Mouse (Mus musculus): ENCODE data around the gene Ncam1. TPM values are rescaled to one million over a fixed set of nuclear protein-coding genes. Genes with fewer than 3 reads are reported as not detected.

Gene Ncam1
- total and polyA plus RNA-seq, 2 experiments from 2014 or later: 517 to 524 TPM

GRCm38 (mm10) chr9:49781016-49781772 lies 17.5 kb downstream of the Ncam1 start:
- H3K9ac ChIP-seq: no peak overlapping the region
- H3K4me3 ChIP-seq (ENCODE audit: low read depth, low read length): no peak overlapping the region
- 65% methylated on average over 9 of the region's 9 CpGs for WGBS
- H3K9me3 ChIP-seq (ENCODE audit: low read length): no peaks in the 10 kb centered on the region
- DNase-seq: no peak
- H3K4me2 ChIP-seq (ENCODE audit: low read depth): no peak overlapping the region
- no peak for TF ChIP-seq CTCF (IDR thresholded peaks at IDR 0.05; ENCODE audit: low read depth)
- no peaks in the 10 kb centered on the region for H3K27me3 ChIP-seq (ENCODE audit: insufficient read depth, low read length)
- no peaks in the 10 kb centered on the region for H3K36me3 ChIP-seq (ENCODE audit: insufficient read depth)
- no peak overlapping the region for H3K27ac ChIP-seq (ENCODE audit: low read depth, low read length)
- 0 out of 2 replicates have a peak, but pooled peaks cover 2% of the 10 kb centered on the region for H3K4me1 ChIP-seq (ENCODE audit: insufficient read depth)
- ATAC-seq: no peak

GRCm38 (mm10) chr9:49777015-49777637 lies 21.6 kb downstream of the Ncam1 start:
- no peak overlapping the region for H3K9ac ChIP-seq
- no peak for TF ChIP-seq CTCF (IDR thresholded peaks at IDR 0.05; ENCODE audit: low read depth)
- no peaks in the 10 kb centered on the region for H3K36me3 ChIP-seq (ENCODE audit: insufficient read depth)
- 0 out of 2 replicates have a peak, but pooled peaks cover 2% of the 10 kb centered on the region for H3K4me1 ChIP-seq (ENCODE audit: insufficient read depth)
- H3K27me3 ChIP-seq (ENCODE audit: insufficient read depth, low read length): no peaks in the 10 kb centered on the region
- DNase-seq: no peak
- H3K4me3 ChIP-seq (ENCODE audit: low read depth, low read length): no peak overlapping the region
- H3K4me2 ChIP-seq (ENCODE audit: low read depth): no peak overlapping the region
- no peaks in the 10 kb centered on the region for H3K9me3 ChIP-seq (ENCODE audit: low read length)
- whole genome bisulfite sequencing: 15% methylated on average over 7 of the region's 7 CpGs
- ATAC-seq: no peak
- H3K27ac ChIP-seq (ENCODE audit: low read depth, low read length): no peak overlapping the region

GRCm38 (mm10) chr9:49766634-49767033 lies 32.1 kb downstream of the Ncam1 start:
- ATAC-seq (no peak), DNase-seq (no peak)
- Histone ChIP-seq H3K9ac (no peak overlapping the region), H3K27ac (ENCODE audit: low read depth, low read length) (no peak overlapping the region), H3K36me3 (ENCODE audit: insufficient read depth) (no peaks in the 10 kb centered on the region), H3K27me3 (ENCODE audit: insufficient read depth, low read length) (no peaks in the 10 kb centered on the region), H3K9me3 (ENCODE audit: low read length) (no peaks in the 10 kb centered on the region), H3K4me1 (ENCODE audit: insufficient read depth) (no peaks in the 10 kb centered on the region), H3K4me2 (ENCODE audit: low read depth) (no peak overlapping the region), H3K4me3 (ENCODE audit: low read depth, low read length) (no peak overlapping the region)
- TF ChIP-seq CTCF (IDR thresholded peaks at IDR 0.05; ENCODE audit: low read depth): no peak
- 78% methylated on average over 2 of the region's 2 CpGs for WGBS

GRCm38 (mm10) chr9:49760571-49760970 lies 38.2 kb downstream of the Ncam1 start:
- DNase-seq (no peak), ATAC-seq (no peak)
- H3K9ac ChIP-seq: no peak overlapping the region
- 0 out of 2 replicates have a peak, but pooled peaks cover 13% of the 10 kb centered on the region for H3K4me1 ChIP-seq (ENCODE audit: insufficient read depth)
- H3K4me3 ChIP-seq (ENCODE audit: low read depth, low read length): no peak overlapping the region
- H3K36me3 ChIP-seq (ENCODE audit: insufficient read depth): no peaks in the 10 kb centered on the region
- H3K27ac ChIP-seq (ENCODE audit: low read depth, low read length): no peak overlapping the region
- TF ChIP-seq CTCF (IDR thresholded peaks at IDR 0.05; ENCODE audit: low read depth): no peak
- H3K27me3 ChIP-seq (ENCODE audit: insufficient read depth, low read length): no peaks in the 10 kb centered on the region
- H3K4me2 ChIP-seq (ENCODE audit: low read depth): no peak overlapping the region
- H3K9me3 ChIP-seq (ENCODE audit: low read length): no peaks in the 10 kb centered on the region
- WGBS: 62% methylated on average over 6 of the region's 6 CpGs

- H3K4me3 ChIP-seq (ENCODE audit: low read depth, low read length): no peak overlapping the region
- H3K27me3 ChIP-seq (ENCODE audit: insufficient read depth, low read length): no peaks in the 10 kb centered on the region
- H3K36me3 ChIP-seq (ENCODE audit: insufficient read depth): no peaks in the 10 kb centered on the region
- no peak for TF ChIP-seq CTCF (IDR thresholded peaks at IDR 0.05; ENCODE audit: low read depth)
- H3K27ac ChIP-seq (ENCODE audit: low read depth, low read length): peak overlapping the region; percentile 60; the same call in 1 of the 2 replicates
- H3K4me2 ChIP-seq (ENCODE audit: low read depth): no peak overlapping the region
- WGBS: 15% methylated on average over 2 of the region's 2 CpGs
- peak; percentile 54 for DNase-seq
- no peak overlapping the region for H3K9ac ChIP-seq
- no peaks in the 10 kb centered on the region for H3K9me3 ChIP-seq (ENCODE audit: low read length)
- no peak for ATAC-seq
- H3K4me1 ChIP-seq (ENCODE audit: insufficient read depth): 0 out of 2 replicates have a peak, but pooled peaks cover 13% of the 10 kb centered on the region
These were observed 40.3 kb downstream of the Ncam1 start for GRCm38 (mm10) chr9:49758436-49758835.

GRCm38 (mm10) chr9:49757986-49758385 lies 40.7 kb downstream of the Ncam1 start:
- Histone ChIP-seq H3K27ac (ENCODE audit: low read depth, low read length) (peak overlapping the region; percentile 60), H3K4me2 (ENCODE audit: low read depth) (peak overlapping the region; percentile 26), H3K4me1 (ENCODE audit: insufficient read depth) (0 out of 2 replicates have a peak, but pooled peaks cover 13% of the 10 kb centered on the region), H3K4me3 (ENCODE audit: low read depth, low read length) (no peak overlapping the region), H3K9ac (no peak overlapping the region; the same call in 1 of the 2 replicates), H3K36me3 (ENCODE audit: insufficient read depth) (no peaks in the 10 kb centered on the region), H3K9me3 (ENCODE audit: low read length) (no peaks in the 10 kb centered on the region), H3K27me3 (ENCODE audit: insufficient read depth, low read length) (no peaks in the 10 kb centered on the region)
- DNase-seq: peak; percentile 37
- peak; percentile 23; the same call in 1 of the 2 replicates for ATAC-seq
- no peak for TF ChIP-seq CTCF (IDR thresholded peaks at IDR 0.05; ENCODE audit: low read depth)
- WGBS: 22% methylated on average over 12 of the region's 12 CpGs

- H3K4me2 ChIP-seq (ENCODE audit: low read depth): peak overlapping the region; percentile 26; the same call in 1 of the 2 replicates
- TF ChIP-seq CTCF (IDR thresholded peaks at IDR 0.05; ENCODE audit: low read depth): peak; percentile 37
- H3K27me3 ChIP-seq (ENCODE audit: insufficient read depth, low read length): no peaks in the 10 kb centered on the region
- no peak overlapping the region; the same call in 1 of the 2 replicates for H3K9ac ChIP-seq
- whole genome bisulfite sequencing: 52% methylated on average over 4 of the region's 4 CpGs
- ATAC-seq (no peak), DNase-seq (peak; percentile 21)
- H3K4me3 ChIP-seq (ENCODE audit: low read depth, low read length): no peak overlapping the region
- peak overlapping the region; percentile 60 for H3K27ac ChIP-seq (ENCODE audit: low read depth, low read length)
- H3K4me1 ChIP-seq (ENCODE audit: insufficient read depth): 0 out of 2 replicates have a peak, but pooled peaks cover 13% of the 10 kb centered on the region
- no peaks in the 10 kb centered on the region for H3K36me3 ChIP-seq (ENCODE audit: insufficient read depth)
- H3K9me3 ChIP-seq (ENCODE audit: low read length): no peaks in the 10 kb centered on the region
These were observed 41.1 kb downstream of the Ncam1 start for GRCm38 (mm10) chr9:49757582-49757981.
